Mouse (Mus musculus): Measurements from ENCODE around the gene Hoxa13.

Gene Hoxa13

GRCm38 (mm10) chr6:52237346-52238154 lies 23.1 kb downstream of the Hoxa13 start:
- no peak for ATAC-seq (ENCODE audit: low TSS enrichment)

- no peak for ATAC-seq (ENCODE audit: low TSS enrichment)
Measured at GRCm38 (mm10) chr6:52236806-52237205, 23.9 kb downstream of the Hoxa13 start.

- no peak for ATAC-seq (ENCODE audit: low TSS enrichment)
Measured at GRCm38 (mm10) chr6:52235866-52236265, 24.8 kb downstream of the Hoxa13 start.

- no peak for ATAC-seq (ENCODE audit: low TSS enrichment)
Measured at GRCm38 (mm10) chr6:52235267-52235666, 25.4 kb downstream of the Hoxa13 start.

GRCm38 (mm10) chr6:52234428-52235140 lies 26.1 kb downstream of the Hoxa13 start:
- no peak for ATAC-seq (ENCODE audit: low TSS enrichment)

GRCm38 (mm10) chr6:52233546-52234427 lies 26.9 kb downstream of the Hoxa13 start:
- ATAC-seq (ENCODE audit: low TSS enrichment), result no peak

- no peak for ATAC-seq (ENCODE audit: low TSS enrichment)
Measured at GRCm38 (mm10) chr6:52232984-52233545, 27.6 kb downstream of the Hoxa13 start.

GRCm38 (mm10) chr6:52232568-52232965 lies 28.1 kb downstream of the Hoxa13 start:
- ATAC-seq (ENCODE audit: low TSS enrichment), result no peak

GRCm38 (mm10) chr6:52231885-52232567 lies 28.7 kb downstream of the Hoxa13 start:
- ATAC-seq (ENCODE audit: low TSS enrichment), result no peak

GRCm38 (mm10) chr6:52230516-52231165 lies 30.0 kb downstream of the Hoxa13 start, which contains the start of gene Hoxa9:
Gene Hoxa9, minus strand, starts transcription at chr6:52231089.
- no peak for ATAC-seq (ENCODE audit: low TSS enrichment)

- no peak for ATAC-seq (ENCODE audit: low TSS enrichment)
Measured at GRCm38 (mm10) chr6:52229558-52230416, 30.9 kb downstream of the Hoxa13 start.

- no peak for ATAC-seq (ENCODE audit: low TSS enrichment)
Measured at GRCm38 (mm10) chr6:52228475-52229465, 31.9 kb downstream of the Hoxa13 start.

- ATAC-seq (ENCODE audit: low TSS enrichment), result no peak
Measured at GRCm38 (mm10) chr6:52227470-52228222, 33.0 kb downstream of the Hoxa13 start.

GRCm38 (mm10) chr6:52226569-52227257 lies 34.0 kb downstream of the Hoxa13 start:
- ATAC-seq (ENCODE audit: low TSS enrichment), result no peak

GRCm38 (mm10) chr6:52225612-52226568 lies 34.8 kb downstream of the Hoxa13 start:
- ATAC-seq (ENCODE audit: low TSS enrichment), result no peak
